Mouse (Mus musculus) thymus, adult 2 months (tissue): ENCODE data around the gene Plekhf1. TPM values are rescaled to one million over a fixed set of nuclear protein-coding genes. Genes with fewer than 3 reads are reported as not detected.
A peak's percentile ranks its signal among the peaks of the same experiment; 100 is the strongest.

ENCODE experiments used
- DNase-seq: peaks from one replicate; pipeline ENCODE4 v3.0.0; 2021
- H3K27ac ChIP-seq: fragments of 200-500 bp; 2 replicates; pipeline ENCODE4 v1.5.1; 2012; ENCODE audit warnings: low read length, control low read depth; ENCODE audit not compliant: control insufficient read depth, insufficient read depth
- H3K27me3 ChIP-seq: fragments of 200-500 bp; 2 replicates; pipeline ENCODE4 v1.6.1; 2012; ENCODE audit warnings: mild to moderate bottlenecking, low read length, moderate library complexity, mixed read lengths; ENCODE audit not compliant: control insufficient read depth, insufficient read depth
- H3K36me3 ChIP-seq: fragments of 200-500 bp; 2 replicates; pipeline ENCODE4 v1.6.1; 2012; ENCODE audit warnings: mild to moderate bottlenecking, low read length, moderate library complexity; ENCODE audit not compliant: control insufficient read depth, insufficient read depth
- H3K4me1 ChIP-seq: fragments of 200-500 bp; replicated peaks from 2 replicates; pipeline ENCODE4 v1.6.1; 2012; ENCODE audit warnings: low read length; ENCODE audit not compliant: control insufficient read depth, insufficient read depth
- H3K4me3 ChIP-seq: fragments of 200-500 bp; 2 replicates; pipeline ENCODE4 v1.5.1; 2012; ENCODE audit warnings: mild to moderate bottlenecking, low read length, control low read depth, moderate library complexity; ENCODE audit not compliant: control insufficient read depth, insufficient read depth
- CTCF ChIP-seq: fragments of 200-500 bp; IDR thresholded peaks from 2 replicates; pipeline ENCODE4 v1.5.1; 2012; ENCODE audit warnings: mild to moderate bottlenecking, control low read depth, low read length, moderate library complexity, borderline replicate concordance; ENCODE audit not compliant: control insufficient read depth, poor library complexity, insufficient read depth; ENCODE audit errors: extremely low read depth
- POLR2A ChIP-seq: fragments of 200-500 bp; IDR thresholded peaks from 2 replicates; pipeline ENCODE4 v1.6.1; 2012; ENCODE audit warnings: mild to moderate bottlenecking, low read length, control low read depth, moderate library complexity; ENCODE audit not compliant: control insufficient read depth, poor library complexity, insufficient read depth; ENCODE audit errors: extremely low read depth
- WGBS: fragments of 180-500 bp; shearing (Covaris S2); methylation state at CpG from one replicate; pipeline ENCODE4 v1.1.7; 2018; 5-methylcytosine and 5-hydroxymethylcytosine counted together
- polyA plus RNA-seq: library from polyadenylated mRNA; depleted of rRNA; stranded (reverse); fragments of >200 nt; gene quantifications from 2 replicates; pipeline ENCODE4 v1.2.3, GENCODE M21; 2012

The Plekhf1 gene
- polyA plus RNA-seq, 1 experiment: 5.8 TPM

- TF ChIP-seq CTCF (no peak), POLR2A (no peak)
- H3K27me3 ChIP-seq: no peaks in the 10 kb centered on the region
- DNase-seq: no peak
- 44% methylated on average over 8 of the region's 8 CpGs for WGBS
- no peak overlapping the region for H3K4me3 ChIP-seq
- H3K4me1 ChIP-seq: peaks cover 32% of the 10 kb centered on the region
- no peaks in the 10 kb centered on the region for H3K36me3 ChIP-seq
- H3K27ac ChIP-seq: no peak overlapping the region
These were observed 513 bp upstream of the Plekhf1 start for GRCm38 (mm10) chr7:38228329-38228728.

- DNase-seq: peak; percentile 30
- no peaks in the 10 kb centered on the region for H3K27me3 ChIP-seq
These were observed 476 bp downstream of the Plekhf1 start for GRCm38 (mm10) chr7:38227181-38227899.

GRCm38 (mm10) chr7:38226226-38226625 lies 1.6 kb downstream of the Plekhf1 start:
- no peaks in the 10 kb centered on the region for H3K36me3 ChIP-seq
- TF ChIP-seq POLR2A (no peak), CTCF (no peak)
- DNase-seq: no peak
- H3K27me3 ChIP-seq: no peaks in the 10 kb centered on the region
- 0 out of 2 replicates have a peak overlapping the region, but pooled peaks have one; percentile 9 for H3K27ac ChIP-seq
- 89% methylated on average over 2 of the region's 2 CpGs for WGBS
- H3K4me1 ChIP-seq: peaks cover 32% of the 10 kb centered on the region
- no peak overlapping the region for H3K4me3 ChIP-seq

More at GRCm38 (mm10) chr7:38227181-38227899, 476 bp downstream of the Plekhf1 start:
- Histone ChIP-seq H3K36me3 (no peaks in the 10 kb centered on the region), H3K4me3 (peak overlapping the region; percentile 73), H3K27ac (peak overlapping the region; percentile 45), H3K4me1 (peaks cover 32% of the 10 kb centered on the region)
- no peak; the same call in 1 of the 2 replicates for TF ChIP-seq CTCF
- WGBS: 2% methylated on average over 25 of the region's 25 CpGs

- WGBS: 46% methylated on average over 13 of the region's 13 CpGs
- peak; percentile 58 for DNase-seq
- peak overlapping the region; percentile 21; the same call in 1 of the 2 replicates for H3K27ac ChIP-seq
- 0 out of 2 replicates have a peak overlapping the region, but pooled peaks have one; percentile 1 for H3K4me3 ChIP-seq
- H3K27me3 ChIP-seq: no peaks in the 10 kb centered on the region
- TF ChIP-seq POLR2A (no peak), CTCF (no peak)
- no peaks in the 10 kb centered on the region for H3K36me3 ChIP-seq
- H3K4me1 ChIP-seq: peaks cover 39% of the 10 kb centered on the region
These were observed 3.0 kb downstream of the Plekhf1 start for GRCm38 (mm10) chr7:38224577-38225369.

GRCm38 (mm10) chr7:38220866-38221265 lies 7.0 kb downstream of the Plekhf1 start:
- Histone ChIP-seq H3K27me3 (no peaks in the 10 kb centered on the region), H3K27ac (no peak overlapping the region), H3K4me3 (no peak overlapping the region), H3K4me1 (peaks cover 39% of the 10 kb centered on the region), H3K36me3 (no peaks in the 10 kb centered on the region)
- no peak for TF ChIP-seq CTCF
- no peak for TF ChIP-seq POLR2A
- DNase-seq: no peak
- WGBS: 97% methylated on average over 7 of the region's 7 CpGs

GRCm38 (mm10) chr7:38219526-38219925 lies 8.3 kb downstream of the Plekhf1 start:
- no peaks in the 10 kb centered on the region for H3K27me3 ChIP-seq
- no peak for TF ChIP-seq CTCF
- no peak for TF ChIP-seq POLR2A
- H3K27ac ChIP-seq: no peak overlapping the region
- peaks cover 41% of the 10 kb centered on the region for H3K4me1 ChIP-seq
- no peak for DNase-seq
- no peaks in the 10 kb centered on the region for H3K36me3 ChIP-seq
- H3K4me3 ChIP-seq: no peak overlapping the region
- WGBS: 97% methylated on average over 4 of the region's 4 CpGs
